Mouse (Mus musculus) CD4-positive helper T cell, adult 2 months (primary cell): ENCODE data around the gene Mtmr2.
"Not testable (repeated sequence)": the region's sequence is repeated elsewhere in the genome, so short reads cannot be mapped to it uniquely, and the experiment has no call there.

Experiments used
- DNase-seq: peaks from one replicate; pipeline ENCODE4 v3.0.0-alpha.2; 2012; ENCODE audit warnings: low read depth, missing footprints, low spot score

Gene Mtmr2

DNA sequence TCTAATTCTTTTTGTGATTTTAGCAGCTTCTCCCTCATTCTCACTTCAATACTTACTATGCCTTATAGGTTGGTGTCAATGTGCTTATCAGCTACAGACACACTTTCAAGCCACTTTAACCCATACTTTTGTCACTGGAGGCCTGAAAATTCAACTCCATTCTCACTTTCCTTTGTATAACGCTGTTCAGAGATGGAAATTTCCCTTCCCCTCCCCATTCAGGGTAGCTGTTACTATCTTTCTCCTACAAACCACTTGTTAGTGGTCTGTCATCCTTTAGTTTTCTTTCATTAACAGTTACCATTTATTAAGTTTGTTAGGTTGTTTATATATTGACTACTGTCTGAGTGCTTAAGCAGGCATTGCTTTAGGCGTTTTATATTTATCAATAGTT, at the start of gene Mtmr2:
Gene Mtmr2, plus strand, starts transcription at position 7 of the 394 bp plus-strand sequence.
- no peak for DNase-seq

GRCm38 (mm10) chr9:13699061-13699780, 49.0 kb upstream of the Mtmr2 start:
- no peak for DNase-seq

GRCm38 (mm10) chr9:13699781-13700116, 48.5 kb upstream of the Mtmr2 start:
- no peak for DNase-seq

DNA sequence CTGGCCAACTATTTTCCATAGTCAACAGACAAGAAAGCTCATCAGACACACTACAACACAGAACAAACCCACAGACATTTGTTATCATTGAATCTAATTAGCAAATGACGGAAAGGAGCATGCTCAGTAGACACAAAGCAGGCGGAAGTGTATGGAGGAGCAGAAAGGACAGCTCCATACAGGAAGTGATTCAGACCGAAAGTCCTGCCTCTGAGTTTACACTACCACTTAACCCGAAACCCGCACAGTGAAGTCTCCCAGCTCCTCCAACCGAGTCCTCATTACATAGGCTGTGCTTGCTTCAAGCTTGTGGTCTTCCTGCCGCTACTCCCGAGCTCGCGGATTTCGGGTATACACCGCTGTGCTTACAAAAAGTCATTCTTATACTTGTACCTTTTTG, 46.4 kb upstream of the Mtmr2 start:
- peak; percentile 83 for DNase-seq

DNA sequence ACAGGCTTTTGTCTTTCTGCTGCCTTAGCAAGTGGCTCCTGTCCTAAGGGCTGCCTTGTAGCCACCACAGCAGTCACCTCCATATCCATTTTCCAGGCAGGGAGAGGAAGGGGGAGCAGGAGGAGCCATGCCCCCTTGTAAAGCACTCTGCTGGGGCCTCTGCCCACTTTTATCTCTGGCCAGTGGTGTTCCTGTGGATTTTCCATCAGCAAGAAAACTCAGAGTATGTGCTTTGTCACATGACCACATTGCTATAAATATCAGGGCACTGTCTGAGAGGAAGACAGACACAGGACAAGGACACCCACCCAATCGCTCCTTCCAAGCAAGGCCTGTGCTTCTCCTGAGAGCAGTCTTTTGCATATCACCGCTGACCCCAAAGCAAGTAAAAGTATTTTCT, 45.1 kb upstream of the Mtmr2 start:
- DNase-seq: no peak

DNA sequence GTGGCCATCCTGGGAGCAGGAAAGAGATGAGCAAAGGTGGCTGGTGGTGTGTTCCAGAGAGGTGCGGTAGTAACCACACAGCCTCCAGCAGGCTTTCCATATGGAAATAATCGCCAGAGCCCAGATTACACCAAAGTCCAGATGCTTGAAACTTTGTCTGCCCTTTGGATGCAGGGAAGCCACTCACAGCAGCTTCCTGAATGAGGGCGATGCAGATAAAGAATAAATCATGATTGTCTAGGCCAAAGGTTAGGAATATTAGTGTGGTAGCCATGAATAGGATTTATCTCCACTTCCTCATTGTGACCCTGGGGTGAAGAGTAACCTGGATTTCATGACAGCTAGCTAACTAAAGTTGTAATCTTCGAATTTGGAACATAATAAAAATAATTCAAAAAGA, 43.3 kb upstream of the Mtmr2 start:
- DNase-seq: no peak

- DNase-seq: no peak
Measured at GRCm38 (mm10) chr9:13707066-13707555, 41.1 kb upstream of the Mtmr2 start.

GRCm38 (mm10) chr9:13709436-13709835, 38.8 kb upstream of the Mtmr2 start:
- no peak for DNase-seq

DNA sequence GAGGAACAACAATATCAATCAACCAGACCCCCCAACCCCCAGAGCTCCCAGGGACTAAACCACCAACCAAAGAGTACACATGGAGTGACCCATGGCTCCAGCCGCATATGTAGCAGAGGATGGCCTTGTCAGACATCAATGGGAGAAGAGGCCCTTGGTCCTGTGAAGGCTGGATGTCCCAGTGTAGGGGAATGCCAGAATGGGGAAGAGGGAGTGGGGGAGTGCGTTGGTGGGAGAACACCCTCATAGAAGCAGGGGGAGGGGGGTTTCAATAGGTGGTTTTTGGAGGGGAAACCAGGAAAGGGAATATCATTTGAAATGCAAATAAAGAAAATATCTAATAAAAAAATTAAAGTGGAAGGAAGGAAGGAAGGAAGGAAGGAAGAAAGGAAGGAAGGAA, 32.3 kb upstream of the Mtmr2 start:
- DNase-seq: not testable (repeated sequence)

DNA sequence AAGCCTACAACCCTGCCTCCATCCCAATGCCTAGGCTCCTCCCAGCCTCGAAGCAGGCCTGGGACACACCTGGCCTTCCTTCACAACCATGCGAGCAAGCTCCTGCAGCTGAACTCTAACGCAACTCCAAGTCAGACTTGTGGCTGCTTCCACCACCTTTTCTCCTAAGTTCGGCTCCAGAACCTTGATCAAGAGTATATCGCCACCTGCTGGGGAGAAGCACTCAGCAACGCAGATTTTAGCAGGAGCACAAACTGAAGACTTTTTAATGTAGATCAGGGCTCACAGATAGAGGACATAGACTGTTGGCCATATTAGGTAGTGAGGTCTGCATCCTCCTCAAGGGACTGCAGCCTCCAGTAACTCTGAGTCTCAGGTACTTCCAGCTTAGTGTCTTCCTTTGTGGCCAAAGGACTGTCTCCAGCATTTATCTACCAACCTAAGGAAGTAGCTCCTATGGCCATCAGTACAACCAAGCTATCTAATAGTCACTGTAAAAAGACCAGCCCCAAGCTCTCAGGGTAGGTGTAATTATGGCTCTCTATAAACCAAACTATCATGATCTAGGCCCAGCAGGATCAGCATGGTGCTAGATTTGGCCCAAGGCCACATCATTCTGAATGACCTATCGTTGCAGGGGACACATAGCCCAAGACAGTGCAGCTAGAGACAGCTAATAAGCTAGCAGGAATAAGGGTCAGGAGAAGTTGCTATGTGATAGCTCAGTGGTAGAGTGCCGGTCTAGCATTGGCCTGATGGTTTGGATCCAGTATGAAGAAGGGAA, 31.7 kb upstream of the Mtmr2 start:
- peak; percentile 80 for DNase-seq

DNA sequence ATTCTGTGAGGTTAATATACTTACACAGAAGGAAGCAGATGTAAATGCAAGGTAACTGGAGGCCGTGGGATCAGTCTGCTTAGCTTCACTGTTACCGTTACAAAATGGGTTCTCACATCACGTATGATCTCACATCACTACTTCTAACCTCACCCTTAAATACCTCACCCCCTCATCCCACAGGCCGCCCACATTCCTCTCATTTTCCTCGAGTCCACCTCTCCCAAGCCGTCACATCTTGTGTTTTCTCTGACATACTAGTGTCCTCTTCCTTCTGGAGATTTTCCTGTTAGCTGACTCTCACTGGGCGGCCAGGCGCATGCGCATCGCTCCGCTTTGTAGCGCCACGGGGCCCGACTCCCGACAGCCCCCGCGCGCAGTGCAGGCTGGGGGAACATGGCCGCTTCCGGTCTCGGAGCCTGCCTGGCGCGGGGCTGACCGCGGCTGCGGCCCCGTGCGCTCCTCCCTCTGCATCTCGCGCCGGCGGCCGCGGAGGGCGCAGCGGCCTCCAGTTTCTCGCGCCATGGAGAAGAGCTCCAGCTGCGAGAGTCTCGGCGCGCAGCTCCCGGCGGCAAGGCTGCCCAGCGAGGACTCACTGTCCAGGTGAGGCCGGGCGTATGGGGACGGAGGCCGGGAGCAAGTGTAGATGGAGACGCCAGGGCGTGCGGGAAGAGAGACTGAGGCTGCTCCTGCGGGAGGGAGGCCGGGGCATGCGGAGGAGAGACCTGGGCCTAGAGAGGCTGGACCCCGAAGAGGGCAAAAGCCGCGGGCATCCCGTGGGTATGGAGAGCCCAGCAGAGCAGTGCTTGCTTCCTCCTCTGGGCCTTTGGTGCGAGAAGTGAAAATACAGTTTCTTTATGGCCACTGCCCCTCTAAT, 826 bp downstream of the Mtmr2 start:
- DNase-seq: peak; percentile 95

- DNase-seq: no peak
Measured at GRCm38 (mm10) chr9:13749675-13749998, 1.4 kb downstream of the Mtmr2 start.

DNA sequence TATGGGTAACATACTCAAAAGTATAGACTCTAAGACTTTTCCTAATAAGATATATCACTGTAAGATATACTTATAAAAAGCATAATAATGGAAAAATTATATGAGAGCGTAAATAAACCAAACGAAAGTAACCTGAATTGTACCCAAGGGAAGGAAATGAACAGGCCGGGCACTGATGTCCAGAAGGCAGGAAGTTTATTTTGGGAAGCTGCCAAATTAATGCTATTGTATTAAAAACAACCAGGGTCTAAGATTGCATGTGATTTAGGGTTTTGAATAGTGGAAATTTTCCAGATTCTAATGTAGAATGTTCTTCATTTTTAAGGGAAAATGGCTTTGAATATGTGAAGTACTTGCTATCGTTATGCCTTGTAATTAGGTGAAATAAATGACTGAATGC, 4.3 kb downstream of the Mtmr2 start:
- DNase-seq: no peak

DNA sequence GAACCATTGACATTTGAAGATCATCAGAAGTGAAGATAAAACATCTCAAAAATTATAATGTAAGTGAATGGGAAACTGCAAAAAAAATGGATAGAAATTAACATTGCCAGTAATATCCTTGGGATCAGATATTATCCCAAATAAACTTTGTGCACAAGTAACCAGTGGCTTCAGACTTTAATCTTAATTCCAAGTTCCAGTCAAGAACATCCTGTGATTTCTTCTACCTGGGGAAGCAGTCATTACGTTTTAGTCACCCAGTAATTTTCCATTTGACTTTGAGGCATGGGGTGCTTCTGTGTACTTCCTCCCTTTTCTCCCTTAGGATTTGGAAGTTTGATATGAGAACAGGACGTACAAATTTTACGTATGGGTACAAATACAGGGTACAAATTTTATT, 12.2 kb downstream of the Mtmr2 start:
- DNase-seq: no peak

DNA sequence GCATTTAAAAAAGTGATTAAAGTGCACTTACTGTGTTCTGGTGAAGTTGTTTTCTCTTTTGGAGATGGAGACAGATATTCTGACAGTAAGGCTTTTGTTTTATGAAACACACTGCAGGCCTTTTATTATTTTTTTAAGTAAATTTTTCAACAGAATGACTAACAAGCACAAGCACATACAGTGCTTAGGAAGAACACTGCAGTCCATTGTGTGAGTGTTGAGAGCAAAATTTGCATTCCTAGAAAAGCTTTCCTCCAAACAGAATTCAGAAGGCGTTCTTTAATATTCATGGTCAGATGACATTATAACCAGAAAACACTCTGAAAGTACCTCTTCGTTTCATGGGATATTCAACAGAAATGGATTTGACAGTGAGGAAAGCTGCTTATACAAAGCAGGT, 17.4 kb downstream of the Mtmr2 start:
- no peak for DNase-seq

DNA sequence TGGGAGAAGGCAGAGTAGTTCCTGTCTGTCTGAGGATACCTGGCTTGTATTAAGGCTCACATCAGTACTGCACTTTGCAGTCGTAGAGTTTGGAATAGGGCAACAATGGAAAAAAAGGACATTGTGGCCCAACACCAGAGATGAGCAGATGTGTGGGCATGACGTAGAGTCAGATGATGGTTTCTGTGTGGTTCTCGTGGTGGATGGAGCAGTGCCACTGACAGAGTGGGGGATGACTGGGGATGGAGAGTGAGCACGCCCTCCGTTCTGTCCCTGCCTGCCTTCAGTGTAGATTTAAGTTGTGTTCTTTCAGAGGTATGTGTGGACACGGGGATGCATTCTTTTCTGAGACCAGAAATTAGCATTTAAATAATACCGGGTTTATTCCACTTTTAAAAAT, 18.4 kb downstream of the Mtmr2 start:
- no peak for DNase-seq

- DNase-seq: no peak
Measured at GRCm38 (mm10) chr9:13774732-13775131, 26.5 kb downstream of the Mtmr2 start.

- DNase-seq: no peak
Measured at GRCm38 (mm10) chr9:13781985-13782384, 33.8 kb downstream of the Mtmr2 start.

- DNase-seq: not testable (repeated sequence)
Measured at GRCm38 (mm10) chr9:13790864-13791263, 42.7 kb downstream of the Mtmr2 start.

DNA sequence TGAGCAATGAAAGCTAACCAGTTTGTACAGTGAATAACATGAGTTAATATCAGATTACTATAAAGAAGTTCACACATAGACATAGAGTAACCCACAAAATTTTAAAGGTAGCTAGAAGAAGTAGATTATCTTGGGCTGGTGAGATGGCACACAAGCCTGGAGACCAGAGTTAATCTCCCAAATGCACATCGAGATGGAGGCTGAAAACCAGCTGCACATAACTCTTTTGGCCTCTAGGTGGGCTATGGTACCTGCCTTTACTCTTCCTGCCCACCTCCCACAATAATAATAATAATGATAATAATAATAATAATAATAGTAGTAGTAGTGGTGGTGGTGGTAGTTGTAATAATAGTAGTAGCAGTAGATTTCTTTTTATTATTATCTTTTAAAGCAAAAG, 46.1 kb downstream of the Mtmr2 start:
- no peak for DNase-seq

GRCm38 (mm10) chr9:13794756-13795155, 46.5 kb downstream of the Mtmr2 start:
- DNase-seq: no peak

GRCm38 (mm10) chr9:13804480-13804879, 56.3 kb downstream of the Mtmr2 start:
- DNase-seq: no peak
